Mouse (Mus musculus): ENCODE measurements around the gene 4932438H23Rik. TPM values are rescaled to one million over a fixed set of nuclear protein-coding genes. Genes with fewer than 3 reads are reported as not detected.

Gene 4932438H23Rik
- polyA plus RNA-seq, 1 experiment from 2014 or later, result 0.60 TPM

DNA sequence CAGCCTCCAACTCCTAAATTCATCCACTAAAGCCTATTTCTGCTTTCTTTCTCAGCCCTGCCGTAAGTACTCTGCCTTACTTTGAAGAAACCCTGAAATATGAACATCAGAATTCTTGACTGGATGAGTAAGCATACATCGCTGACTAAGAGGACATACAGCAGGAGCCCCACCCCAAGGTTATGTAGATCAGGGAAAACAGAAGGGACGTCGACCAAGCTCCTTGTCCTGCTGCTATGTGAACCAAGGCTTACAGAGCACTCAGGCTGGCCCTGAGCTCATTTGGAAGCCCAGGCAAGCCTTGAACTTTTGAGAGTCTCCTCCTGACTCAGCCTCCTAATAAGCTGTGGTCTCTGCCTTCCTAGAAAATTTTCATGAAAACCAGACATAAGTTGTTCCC, 79.2 kb downstream of the 4932438H23Rik start:
- peaks cover 67% of the 10 kb centered on the region for H3K36me3 ChIP-seq
- peaks cover 7% of the 10 kb centered on the region for H3K4me1 ChIP-seq
- no peaks in the 10 kb centered on the region for H3K27me3 ChIP-seq
- H3K4me3 ChIP-seq, result no peak overlapping the region
- H3K4me2 ChIP-seq (replicated peaks), result no peak overlapping the region
- H3K9ac ChIP-seq (replicated peaks), result no peak overlapping the region
- no peaks in the 10 kb centered on the region for H3K9me3 ChIP-seq
- H3K27ac ChIP-seq (replicated peaks), result no peak overlapping the region
- WGBS, result 86% methylated on average over 4 of the region's 4 CpGs
- no peak for ATAC-seq (replicated peaks)

DNA sequence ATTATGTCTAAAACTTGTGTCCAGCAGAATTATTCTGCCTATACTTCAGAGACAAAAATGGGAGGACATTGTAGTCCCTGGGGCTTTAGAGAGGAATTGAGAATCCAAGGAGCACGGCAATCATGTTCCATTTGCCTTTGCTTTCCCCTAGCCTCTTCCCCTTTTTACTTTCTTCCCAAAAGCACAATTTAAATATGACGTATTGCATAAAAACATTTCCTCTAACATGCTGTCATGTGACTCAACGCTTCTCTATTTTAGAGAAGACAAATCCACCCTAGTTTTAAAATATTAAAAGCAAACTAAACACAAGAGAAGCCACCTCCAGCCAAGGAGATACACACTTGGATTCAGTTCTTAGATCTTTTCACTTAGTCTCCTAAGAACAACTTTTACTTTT, 83.1 kb downstream of the 4932438H23Rik start:
- no peaks in the 10 kb centered on the region for H3K9me3 ChIP-seq
- H3K9ac ChIP-seq (replicated peaks), result peak overlapping the region; percentile 73
- peak overlapping the region; percentile 96 for H3K27ac ChIP-seq (replicated peaks)
- peaks cover 34% of the 10 kb centered on the region for H3K36me3 ChIP-seq
- H3K4me1 ChIP-seq, result peaks cover 19% of the 10 kb centered on the region
- 30% methylated on average over 3 of the region's 3 CpGs for WGBS
- H3K4me3 ChIP-seq, result peak overlapping the region; percentile 97
- H3K27me3 ChIP-seq, result no peaks in the 10 kb centered on the region
- no peak for ATAC-seq (replicated peaks)
- peak overlapping the region; percentile 59 for H3K4me2 ChIP-seq (replicated peaks)

DNA sequence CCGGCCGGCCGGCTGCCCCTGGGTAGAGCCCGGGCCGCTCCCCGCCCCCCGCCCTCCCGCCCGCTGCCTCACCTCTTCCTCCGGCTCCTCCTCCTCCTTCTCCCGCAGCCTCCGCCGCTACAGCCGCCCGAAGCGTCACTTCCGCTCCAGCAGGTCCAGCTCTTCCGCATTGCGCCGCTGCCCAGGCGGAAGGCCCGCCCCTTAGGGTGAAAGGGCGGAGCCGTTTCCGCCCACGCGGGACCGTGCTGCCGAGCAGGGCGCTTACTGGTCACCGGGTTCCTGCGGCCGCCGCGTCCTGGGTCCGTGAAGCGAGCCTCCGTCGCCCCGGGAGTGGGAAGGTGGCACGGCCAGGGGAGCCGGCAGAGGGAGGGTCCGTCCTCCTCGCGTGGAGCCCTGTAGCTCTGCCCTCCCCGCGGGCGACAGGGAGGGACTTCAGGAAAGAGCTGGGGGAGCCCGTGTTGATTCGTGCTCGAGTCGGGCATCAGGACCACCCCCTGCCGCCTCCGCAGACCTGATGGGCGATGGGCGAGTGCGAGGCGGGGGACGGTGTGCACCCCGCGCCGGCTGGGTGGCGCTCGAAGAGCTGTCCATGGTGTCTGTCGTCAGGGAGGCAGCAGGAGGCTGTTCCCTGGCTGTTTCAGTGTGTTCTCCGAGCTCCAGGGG, 83.8 kb downstream of the 4932438H23Rik start, which contains the start of gene Synj1:
Gene Synj1, minus strand, starts transcription at position 288 of the 663 bp plus-strand sequence.
- Histone ChIP-seq H3K36me3 (peaks cover 31% of the 10 kb centered on the region), H3K9me3 (no peaks in the 10 kb centered on the region), H3K9ac (replicated peaks) (peak within 1 kb of the TSS; percentile 73), H3K4me1 (peaks cover 19% of the 10 kb centered on the region), H3K27me3 (no peaks in the 10 kb centered on the region), H3K4me3 (peak within 1 kb of the TSS; percentile 97), H3K4me2 (replicated peaks) (peak within 1 kb of the TSS; percentile 59), H3K27ac (replicated peaks) (peak within 1 kb of the TSS; percentile 96)
- ATAC-seq (replicated peaks), result peak; percentile 95
- under 1% methylated on average over 59 of the region's 66 CpGs for WGBS

DNA sequence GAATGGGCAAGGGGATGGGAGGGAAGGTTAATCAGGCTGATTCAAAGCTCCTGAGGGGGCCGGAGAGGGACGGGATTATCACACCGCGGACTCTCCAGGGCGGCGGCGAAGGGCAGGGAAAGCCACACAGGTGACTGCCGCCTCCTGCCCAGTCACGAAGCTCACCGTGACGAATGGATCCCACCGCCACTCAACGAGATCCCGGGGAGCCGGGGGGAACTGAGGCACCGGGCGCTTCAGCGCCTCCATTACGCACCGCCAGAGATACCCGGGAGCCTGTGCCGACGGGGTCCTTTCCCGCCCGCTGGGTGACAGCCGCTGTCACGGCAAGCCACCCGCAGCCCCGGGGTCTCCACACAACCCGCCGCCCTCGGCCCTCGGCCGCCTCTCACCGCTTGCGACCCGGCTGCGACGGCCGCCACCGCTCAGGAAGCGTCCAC, 84.3 kb downstream of the 4932438H23Rik start:
- Histone ChIP-seq H3K27ac (replicated peaks) (peak overlapping the region; percentile 96), H3K36me3 (peaks cover 26% of the 10 kb centered on the region), H3K4me1 (peaks cover 19% of the 10 kb centered on the region), H3K9ac (replicated peaks) (peak overlapping the region; percentile 73), H3K4me3 (peak overlapping the region; percentile 97), H3K27me3 (no peaks in the 10 kb centered on the region), H3K9me3 (no peaks in the 10 kb centered on the region), H3K4me2 (replicated peaks) (peak overlapping the region; percentile 59)
- under 1% methylated on average over 42 of the region's 42 CpGs for WGBS
- no peak; the same call in none of the 2 replicates for ATAC-seq (replicated peaks)

DNA sequence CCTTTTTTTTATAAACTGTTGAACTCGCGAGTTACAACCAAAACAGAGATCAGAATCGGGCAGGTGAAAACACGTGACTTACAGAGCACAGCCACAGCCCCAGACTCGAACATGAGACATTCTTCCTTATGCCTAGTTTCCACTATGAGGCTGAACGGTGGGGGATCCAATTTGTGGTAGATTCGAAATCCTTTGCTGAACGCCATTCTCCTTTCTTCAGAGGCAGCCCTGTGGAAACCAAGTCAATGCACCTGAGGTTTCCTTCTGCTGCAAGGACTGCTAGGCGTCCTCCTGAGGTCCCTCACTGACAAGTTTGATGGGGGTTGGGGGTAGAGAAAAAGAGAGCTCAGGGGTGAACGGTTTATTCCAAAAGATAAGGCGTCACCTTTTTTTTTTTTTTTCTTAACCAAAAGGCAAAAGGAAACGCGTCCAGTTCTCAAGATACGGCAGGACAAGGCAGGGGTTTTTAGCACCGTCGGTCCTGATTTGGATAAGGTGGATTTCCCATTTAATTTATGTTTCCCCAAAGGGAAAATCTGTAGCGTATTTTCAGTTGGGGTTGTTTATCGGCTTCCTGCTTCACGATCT, 84.9 kb downstream of the 4932438H23Rik start:
- H3K9me3 ChIP-seq, result no peaks in the 10 kb centered on the region
- ATAC-seq (replicated peaks), result no peak
- no peaks in the 10 kb centered on the region for H3K27me3 ChIP-seq
- H3K27ac ChIP-seq (replicated peaks), result peak overlapping the region; percentile 96
- WGBS, result under 1% methylated on average over 19 of the region's 19 CpGs
- peaks cover 19% of the 10 kb centered on the region for H3K4me1 ChIP-seq
- peaks cover 21% of the 10 kb centered on the region for H3K36me3 ChIP-seq
- peak overlapping the region; percentile 73 for H3K9ac ChIP-seq (replicated peaks)
- H3K4me3 ChIP-seq, result peak overlapping the region; percentile 97
- peak overlapping the region; percentile 59 for H3K4me2 ChIP-seq (replicated peaks)

DNA sequence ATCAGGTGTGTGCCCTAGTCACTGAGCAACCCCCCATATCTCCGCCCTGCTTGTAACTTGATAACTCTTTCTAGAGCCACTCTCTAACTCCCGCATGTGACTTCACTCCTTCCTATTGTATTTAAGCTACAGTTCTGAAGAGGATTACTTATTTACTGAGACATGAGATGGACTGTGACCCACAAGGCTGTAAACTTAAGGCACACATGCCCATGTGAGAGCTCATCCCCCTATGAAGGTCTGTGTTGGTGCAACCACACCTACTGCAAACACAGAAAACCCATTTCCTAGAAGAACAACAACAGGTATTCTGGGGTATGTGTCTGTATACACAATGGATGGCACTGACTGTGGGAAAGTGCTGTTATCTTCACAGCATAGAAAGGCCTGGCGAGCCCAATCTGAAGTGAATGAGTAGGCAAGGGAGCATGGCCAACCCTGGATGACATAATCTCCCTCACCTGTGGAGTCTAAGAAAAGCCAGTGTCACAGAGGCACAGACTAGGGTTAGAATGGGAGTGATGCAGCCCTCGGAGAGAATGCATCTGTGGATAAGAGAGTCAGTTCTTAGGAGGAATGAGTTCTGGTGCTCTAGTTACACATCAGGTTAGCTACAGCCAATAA, 89.9 kb downstream of the 4932438H23Rik start:
- Histone ChIP-seq H3K4me1 (peaks cover 11% of the 10 kb centered on the region), H3K9ac (replicated peaks) (no peak overlapping the region), H3K27ac (replicated peaks) (no peak overlapping the region), H3K4me3 (no peak overlapping the region), H3K36me3 (peaks cover 5% of the 10 kb centered on the region; the same call in 1 of the 2 replicates), H3K9me3 (no peaks in the 10 kb centered on the region), H3K4me2 (replicated peaks) (no peak overlapping the region), H3K27me3 (no peaks in the 10 kb centered on the region)
- WGBS, result 86% methylated on average over 4 of the region's 4 CpGs
- ATAC-seq (replicated peaks), result no peak

Other genes with a start within 250 kb of the 4932438H23Rik start
- 54.1 and 55.0 TPM in 2 replicates for gene Cfap298, start 160.0 kb downstream of the 4932438H23Rik start, polyA plus RNA-seq (2015; fragmentation: Nextera tagmentation; extraction: Ambion mirVana)
- 33.7 and 36.0 TPM in 2 replicates for gene Synj1, start 83.8 kb downstream of the 4932438H23Rik start, polyA plus RNA-seq (2015; fragmentation: Nextera tagmentation; extraction: Ambion mirVana)
- gene Paxbp1, start 50.6 kb downstream of the 4932438H23Rik start, polyA plus RNA-seq (2015; fragmentation: Nextera tagmentation; extraction: Ambion mirVana), result 79.5 and 86.3 TPM in 2 replicates
- 7.1 and 8.6 TPM in 2 replicates for gene Olig2, start 130.3 kb upstream of the 4932438H23Rik start, polyA plus RNA-seq (2015; fragmentation: Nextera tagmentation; extraction: Ambion mirVana)
- gene Olig1, start 174.7 kb upstream of the 4932438H23Rik start, polyA plus RNA-seq (2015; fragmentation: Nextera tagmentation; extraction: Ambion mirVana), result 29.6 and 33.4 TPM in 2 replicates

All from forebrain, embryonic 15.5 days (tissue).